9 mouse cellular contexts compared by ENCODE assay signal in genomic region chr5:121078531-121078930, GRCm38 (mm10).
A peak's percentile ranks its signal among the peaks of the same experiment; 100 is the strongest.
DNase-seq lines count a peak whose midpoint lies in the region; ATAC-seq and TF ChIP-seq lines count a peak whose summit lies in the region.
"Had no signal": no experiment of that assay in that cellular context is flagged by ENCODE, and none has a peak within 500 bp of the region (broad histone marks: within the 10 kb centered on the region; RNA-seq: fewer than 3 reads in every experiment).

No protein-coding gene starts in this region.

- WGBS in kidney, embryonic 16.5 days: 12% methylated on average over 6 of the region's 6 CpGs
- WGBS in neural tube, embryonic 11.5 days: 24% methylated on average over 6 of the region's 6 CpGs

- TF ChIP-seq EP300 in MEL (IDR thresholded peaks at IDR 0.05; ENCODE audit: low read depth in 1 of 2, low read length in 2 of 2): no peak

- no peak for ATAC-seq in kidney, embryonic 16.5 days (ENCODE audit: low FRiP score, low TSS enrichment)
- peak; percentile 91 for ATAC-seq in common myeloid progenitor, adult 5-6 weeks (replicated peaks; ENCODE audit: low read depth, poor library complexity, severe bottlenecking)
- ATAC-seq in neural tube, embryonic 11.5 days (ENCODE audit: insufficient read depth, low FRiP score, low TSS enrichment): no peak
- no peak for ATAC-seq in inflammation-experienced regulatory T-cells, adult 6 months

- H3K4me1 ChIP-seq in kidney, embryonic 16.5 days (ENCODE audit: insufficient read depth, low read length): no peaks in the 10 kb centered on the region
- H3K4me1 ChIP-seq in MEL (ENCODE audit: control insufficient read depth in 1 of 2, insufficient read depth in 2 of 2, low read length in 2 of 2): no peaks in the 10 kb centered on the region
- no peaks in the 10 kb centered on the region for H3K4me1 ChIP-seq in neural tube, embryonic 11.5 days (ENCODE audit: control insufficient read depth, insufficient read depth, low read length)
- H3K4me1 ChIP-seq: embryonic facial prominence, embryonic 13.5 days had no signal

- no peak for TF ChIP-seq CTCF in MEL (IDR thresholded peaks at IDR 0.05 in 2 of 3, conservative IDR thresholded peaks at IDR 0.05 in 1 of 3; ENCODE audit: control insufficient read depth in 1 of 3, insufficient read depth in 1 of 3, low read depth in 2 of 3, low read length in 3 of 3, poor library complexity in 1 of 3, severe bottlenecking in 1 of 3)

- H3K36me3 ChIP-seq in kidney, embryonic 16.5 days (ENCODE audit: insufficient read depth, low read length): no peaks in the 10 kb centered on the region
- no peaks in the 10 kb centered on the region for H3K36me3 ChIP-seq in MEL (ENCODE audit: control insufficient read depth in 1 of 2, insufficient read depth in 2 of 2, low read length in 2 of 2)
- H3K36me3 ChIP-seq in neural tube, embryonic 11.5 days (ENCODE audit: control insufficient read depth, insufficient read depth, low read length): no peaks in the 10 kb centered on the region
- H3K36me3 ChIP-seq: embryonic facial prominence, embryonic 13.5 days had no signal

- no peak for TF ChIP-seq POLR2A in MEL (IDR thresholded peaks at IDR 0.05; ENCODE audit: control insufficient read depth in 1 of 2, insufficient read depth in 1 of 2, low read depth in 1 of 2, low read length in 2 of 2, poor library complexity in 1 of 2)

- DNase-seq in kidney, adult 11 months: peak; percentile 5
- peak; percentile 69 for DNase-seq in MEL (ENCODE audit: low read depth, low spot score)
- peak; percentile 74 for DNase-seq in kidney, postnatal 14 days
- peak; percentile 71 for DNase-seq in neural tube, embryonic 11.5 days (ENCODE audit: low spot score)
- no peak for DNase-seq in right cerebral cortex, adult 2 months (ENCODE audit: low spot score in 2 of 2)

- H3K27ac ChIP-seq in kidney, embryonic 16.5 days (ENCODE audit: low read length): no peak overlapping the region
- no peak overlapping the region for H3K27ac ChIP-seq in MEL (ENCODE audit: control insufficient read depth, low read depth, low read length)
- no peak overlapping the region for H3K27ac ChIP-seq in neural tube, embryonic 11.5 days (ENCODE audit: low read depth, low read length)
- H3K27ac ChIP-seq: embryonic facial prominence, embryonic 13.5 days had no signal

- H3K27me3 ChIP-seq in kidney, embryonic 16.5 days (ENCODE audit: insufficient read depth, low read length): no peaks in the 10 kb centered on the region
- H3K27me3 ChIP-seq in MEL (ENCODE audit: control insufficient read depth in 1 of 2, insufficient read depth in 2 of 2, low read length in 2 of 2): no peaks in the 10 kb centered on the region
- H3K27me3 ChIP-seq in neural tube, embryonic 11.5 days (ENCODE audit: control insufficient read depth, insufficient read depth, low read length): no peaks in the 10 kb centered on the region
- H3K27me3 ChIP-seq: embryonic facial prominence, embryonic 13.5 days had no signal

- no peaks in the 10 kb centered on the region for H3K79me2 ChIP-seq in MEL (ENCODE audit: control insufficient read depth, insufficient read depth, low read length, poor library complexity)

- H3K4me3 ChIP-seq in kidney, embryonic 16.5 days (ENCODE audit: low read length): no peak overlapping the region
- H3K4me3 ChIP-seq in MEL (ENCODE audit: control insufficient read depth in 1 of 2, insufficient read depth in 1 of 2, low read depth in 2 of 2, low read length in 2 of 2): no peak overlapping the region
- H3K4me3 ChIP-seq in neural tube, embryonic 11.5 days (ENCODE audit: low read depth, low read length): no peak overlapping the region
- H3K4me3 ChIP-seq: embryonic facial prominence, embryonic 13.5 days had no signal

- H3K9me3 ChIP-seq in kidney, embryonic 16.5 days (ENCODE audit: low read length): peaks cover 7% of the 10 kb centered on the region; the same call in 1 of the 2 replicates
- H3K9me3 ChIP-seq in MEL (replicated peaks; ENCODE audit: insufficient read depth, low read length): no peaks in the 10 kb centered on the region
- no peaks in the 10 kb centered on the region for H3K9me3 ChIP-seq in neural tube, embryonic 11.5 days (ENCODE audit: control insufficient read depth, low read length)

- no peak overlapping the region for H3K4me2 ChIP-seq in kidney, embryonic 16.5 days (replicated peaks; ENCODE audit: low read depth, low read length)
- H3K4me2 ChIP-seq in neural tube, embryonic 11.5 days (ENCODE audit: low read depth): no peak overlapping the region
- H3K4me2 ChIP-seq: embryonic facial prominence, embryonic 13.5 days had no signal

- TF ChIP-seq RAD21 in MEL (IDR thresholded peaks at IDR 0.05; ENCODE audit: low read depth, low read length): no peak

- H3K9ac ChIP-seq in kidney, embryonic 16.5 days (replicated peaks; ENCODE audit: low read length): no peak overlapping the region
- H3K9ac ChIP-seq in MEL (ENCODE audit: control insufficient read depth, low read depth, low read length, poor library complexity, severe bottlenecking): no peak overlapping the region
- H3K9ac ChIP-seq in neural tube, embryonic 11.5 days (ENCODE audit: low read length): no peak overlapping the region
- H3K9ac ChIP-seq: embryonic facial prominence, embryonic 13.5 days had no signal

TF ChIP-seq in MEL, 35 proteins besides CTCF, POLR2A, EP300 and RAD21:
- TF ChIP-seq SIN3A (IDR thresholded peaks at IDR 0.05; ENCODE audit: low read length) (peak; percentile 98), USF1 (IDR thresholded peaks at IDR 0.05; ENCODE audit: low read depth, low read length) (no peak), ZMIZ1 (IDR thresholded peaks at IDR 0.05; ENCODE audit: low read depth, low read length) (no peak), MXI1 (IDR thresholded peaks at IDR 0.05; ENCODE audit: low read depth, low read length) (peak; percentile 86)

Comparison
In these comparisons a context has a peak if more than half of its experiments do, and no peak if none do; other contexts are left out.
1. DNase-seq: peak in kidney, adult 11 months (single experiment), MEL (single experiment), kidney, postnatal 14 days (single experiment) and neural tube, embryonic 11.5 days (single experiment); none in right cerebral cortex, adult 2 months (0 of 2).